Mouse (Mus musculus): ENCODE results near the gene Olfr98.
"Not testable (repeated sequence)": the region's sequence is repeated elsewhere in the genome, so short reads cannot be mapped to it uniquely, and the experiment has no call there.

The Olfr98 gene

DNA sequence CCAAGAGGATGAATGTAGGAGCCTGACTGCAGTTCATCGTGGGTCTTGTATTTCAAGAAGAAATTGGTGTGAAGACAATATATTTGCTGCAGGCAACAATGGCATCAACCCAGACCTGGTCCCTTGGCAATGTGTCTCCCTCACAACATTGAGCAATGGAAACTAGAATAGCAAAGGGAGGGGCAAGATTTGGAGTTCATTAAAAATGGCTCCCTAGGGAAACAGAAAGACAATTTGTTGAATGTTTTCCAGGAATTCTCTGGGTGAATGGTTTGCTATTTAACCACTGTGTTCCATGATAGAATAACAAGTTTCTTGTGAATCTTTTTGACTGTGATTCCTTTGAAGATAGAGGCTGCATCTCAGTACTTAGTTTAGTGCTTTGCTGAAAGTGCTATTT, at the start of gene Olfr98:
Olfr98 (minus strand) TSS at position 124 of the 400 bp plus-strand sequence.
- no peak for DNase-seq (ENCODE audit: low spot score)

DNA sequence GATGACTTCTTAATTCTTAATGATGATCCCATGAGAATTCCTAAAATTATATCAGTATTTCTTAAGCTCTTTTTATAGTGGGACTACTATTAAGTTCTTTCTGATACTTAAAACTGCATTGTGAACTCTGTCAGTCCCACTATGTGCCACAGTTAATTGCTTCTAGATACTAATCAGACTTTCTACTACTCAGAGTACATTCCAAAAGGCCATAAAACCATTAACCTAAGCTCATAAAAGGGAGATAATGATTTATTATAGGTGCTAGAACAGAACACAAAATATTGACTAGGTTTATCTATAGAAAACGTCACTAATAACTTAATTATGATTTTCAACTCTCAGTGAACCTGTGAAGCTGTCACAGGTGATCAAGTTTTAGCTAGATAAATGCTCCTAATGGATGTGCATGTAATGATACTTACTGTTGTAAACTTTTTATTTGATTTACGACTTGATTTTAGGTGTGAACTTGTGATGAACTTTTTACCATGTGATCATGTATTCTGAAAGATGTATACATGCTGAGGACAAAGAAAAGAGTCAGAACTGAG, 46.7 kb upstream of the Olfr98 start:
- no peak for DNase-seq (ENCODE audit: low spot score)

DNA sequence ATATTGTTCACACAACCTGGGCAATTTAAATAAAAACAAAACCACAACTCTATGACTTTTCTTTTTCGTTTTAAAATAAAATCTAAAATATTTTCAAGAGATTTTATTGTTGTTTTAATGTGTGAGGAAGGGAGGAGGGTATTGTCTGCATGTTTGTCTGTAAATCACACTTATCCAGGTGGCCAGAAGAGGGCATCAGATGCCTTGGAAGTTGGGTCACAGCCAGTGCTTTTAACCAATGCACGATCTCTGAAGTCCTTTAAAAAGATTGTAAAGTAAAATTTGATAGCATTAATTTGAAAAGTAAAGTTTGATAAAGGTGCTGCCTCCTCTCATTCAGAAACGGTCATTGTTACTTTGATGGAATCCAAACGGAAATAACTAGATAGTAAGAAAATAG, 44.9 kb upstream of the Olfr98 start:
- DNase-seq (ENCODE audit: low spot score): no peak

DNA sequence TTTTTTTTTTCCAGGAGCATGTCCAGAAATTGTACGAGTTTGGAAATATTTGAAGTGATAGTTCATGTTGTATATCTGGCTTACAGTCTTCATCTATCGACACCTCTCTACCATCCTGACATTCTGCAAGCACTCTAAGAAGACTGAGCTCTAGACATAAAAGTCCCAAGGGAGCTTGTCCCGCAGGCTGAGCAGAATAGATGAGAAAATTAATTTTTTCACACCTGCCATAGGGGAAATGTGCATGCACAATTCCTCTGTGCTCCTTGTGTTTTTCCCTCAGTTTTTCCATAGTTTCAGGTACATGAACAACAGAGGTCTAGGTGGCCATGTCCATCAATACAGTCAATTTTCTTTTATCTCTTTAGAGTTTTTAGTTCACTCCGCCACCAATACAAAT, 40.7 kb upstream of the Olfr98 start, which contains the start of gene Olfr101:
Olfr101 (minus strand) TSS at position 101 of the 400 bp plus-strand sequence.
- no peak for DNase-seq (ENCODE audit: low spot score)

DNA sequence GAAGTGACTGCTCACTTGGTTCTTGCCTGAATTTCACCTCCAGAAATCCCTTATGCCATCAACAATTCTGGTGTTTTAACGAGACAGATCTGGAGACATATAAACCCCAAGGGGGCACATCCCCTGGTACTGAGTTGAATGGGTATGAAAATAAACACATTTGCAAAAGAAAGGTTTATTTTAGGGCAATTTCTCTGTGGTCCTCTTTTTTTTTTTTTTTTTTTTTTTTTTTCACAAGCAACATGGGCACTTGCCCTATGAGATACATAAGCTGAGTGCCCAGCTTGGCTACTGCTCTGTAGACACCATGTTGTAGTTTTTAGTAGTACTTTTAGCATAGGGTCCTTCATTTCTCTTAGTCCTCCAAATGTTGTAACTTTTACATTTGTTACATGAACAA, 19.8 kb upstream of the Olfr98 start, which contains the start of gene Olfr99:
Olfr99 (minus strand) TSS at position 101 of the 400 bp plus-strand sequence.
- DNase-seq (ENCODE audit: low spot score): no peak

DNA sequence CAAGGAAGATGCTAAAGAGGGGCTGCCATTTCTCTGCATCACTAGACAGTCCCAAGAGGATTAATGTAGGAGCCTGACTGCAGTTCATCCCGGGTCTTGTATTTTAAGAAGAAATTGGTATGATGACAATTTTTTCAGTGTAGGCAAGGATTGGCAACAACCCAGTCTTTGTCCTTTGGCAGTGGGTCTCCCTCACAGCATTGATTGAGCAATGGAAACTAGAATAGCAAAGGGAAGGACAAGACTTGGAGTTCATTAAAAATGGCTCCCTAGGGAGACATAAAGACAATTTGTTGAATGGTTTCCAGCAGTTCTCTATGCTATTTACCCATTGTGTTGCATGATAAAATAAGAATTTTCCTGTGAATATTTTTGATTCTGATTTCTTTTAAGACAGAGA, 16.8 kb upstream of the Olfr98 start:
- no peak for DNase-seq (ENCODE audit: low spot score)

DNA sequence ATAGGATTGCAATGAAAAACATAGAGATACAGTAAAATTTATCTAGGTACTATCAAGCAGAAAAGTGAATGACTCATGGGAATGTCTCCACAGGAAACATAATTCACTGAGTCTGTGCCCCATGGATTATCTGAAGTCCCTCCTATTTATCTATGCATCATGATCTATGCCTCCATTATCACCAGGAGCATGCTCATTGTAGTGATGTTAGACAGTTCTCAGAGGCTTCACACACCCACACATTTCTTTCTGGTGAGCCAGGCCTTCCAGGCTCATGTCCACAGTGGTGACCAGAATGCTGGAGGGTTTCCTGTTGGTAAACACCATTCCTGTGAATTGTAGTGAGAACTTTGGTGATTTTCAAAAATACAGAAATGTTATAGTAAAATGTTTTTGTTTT, 13.0 kb upstream of the Olfr98 start:
- no peak for DNase-seq (ENCODE audit: low spot score)

DNA sequence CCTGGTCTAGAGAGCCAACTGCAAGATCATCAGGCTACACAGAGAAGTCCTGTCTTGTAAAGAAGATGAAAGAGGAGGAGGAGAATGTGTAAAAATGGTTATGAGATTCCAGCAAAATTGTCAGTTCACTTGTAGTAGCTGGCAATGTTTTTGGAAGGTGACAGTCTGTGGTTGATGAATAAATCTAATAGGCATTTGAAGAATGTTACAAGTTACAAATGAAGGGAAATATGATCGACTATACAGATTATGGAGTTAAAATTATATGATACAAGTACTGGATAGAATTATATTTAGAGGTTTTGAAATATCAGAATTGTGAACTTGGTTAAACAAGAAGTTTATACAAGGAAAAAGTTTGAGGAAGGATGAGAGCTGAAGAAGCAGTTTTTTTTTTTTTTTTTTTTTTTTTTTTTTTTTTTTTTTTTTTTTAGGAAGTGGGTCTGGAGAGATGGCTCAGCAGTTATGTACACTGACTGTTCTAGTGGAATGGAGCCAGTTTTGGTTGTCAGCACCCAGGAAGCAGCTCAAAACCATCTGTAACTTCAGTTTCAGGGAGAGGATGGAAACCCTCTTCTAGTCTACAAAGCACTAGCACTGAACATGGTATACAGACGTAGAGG, 12.2 kb upstream of the Olfr98 start:
- DNase-seq (ENCODE audit: low spot score): no peak

DNA sequence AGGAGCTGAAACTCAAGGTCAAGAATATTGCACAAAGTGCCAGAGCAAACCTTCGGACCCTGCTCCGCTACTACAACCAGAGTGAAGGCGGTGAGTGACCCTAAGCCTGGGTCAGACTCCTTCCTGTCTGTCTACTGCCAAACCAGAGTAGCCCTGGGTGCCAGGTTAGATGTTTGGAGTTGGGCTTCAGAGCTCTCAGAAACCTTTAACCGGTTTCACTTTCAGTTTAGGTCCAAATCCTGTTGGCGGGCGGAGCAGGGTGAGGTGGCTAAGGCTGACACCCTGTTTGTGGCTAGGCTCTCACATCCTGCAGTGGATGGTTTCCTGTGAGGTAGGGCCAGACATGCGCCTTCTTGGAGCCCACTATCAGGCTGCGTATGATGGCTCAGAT, 7.1 kb upstream of the Olfr98 start:
- DNase-seq (ENCODE audit: low spot score): peak; percentile 80

DNA sequence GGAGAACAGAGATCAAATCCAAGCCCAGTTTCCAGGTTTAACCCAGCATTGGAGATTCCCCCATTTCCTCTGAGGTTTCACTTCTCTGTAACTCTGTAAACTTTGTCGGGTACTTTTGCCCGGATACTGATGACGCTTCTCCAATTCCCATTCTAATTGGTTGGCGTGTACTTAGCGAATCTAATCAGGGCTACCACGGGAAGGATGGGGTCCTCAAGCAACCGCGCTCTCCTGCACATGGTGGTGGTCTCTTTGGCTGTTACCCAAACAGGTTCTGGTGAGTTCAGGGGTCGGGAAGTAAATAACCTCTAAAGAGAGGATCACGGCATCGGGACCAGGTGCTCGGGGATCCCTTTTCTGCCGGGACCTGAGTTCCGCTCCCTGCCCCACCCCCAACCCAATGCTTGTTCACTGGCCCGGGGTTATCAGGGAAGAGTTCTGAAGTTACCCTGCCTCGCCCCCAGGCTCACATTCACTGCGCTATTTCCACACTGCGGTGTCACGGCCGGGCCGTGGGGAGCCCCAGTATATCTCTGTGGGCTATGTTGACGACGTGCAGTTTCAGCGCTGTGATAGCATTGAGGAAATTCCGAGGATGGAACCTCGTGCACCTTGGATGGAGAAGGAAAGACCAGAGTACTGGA, 6.6 kb upstream of the Olfr98 start, which contains the start of gene H2-M3:
H2-M3 (plus strand) TSS at position 163 of the 644 bp plus-strand sequence.
- peak; percentile 94 for DNase-seq (ENCODE audit: low spot score)

DNA sequence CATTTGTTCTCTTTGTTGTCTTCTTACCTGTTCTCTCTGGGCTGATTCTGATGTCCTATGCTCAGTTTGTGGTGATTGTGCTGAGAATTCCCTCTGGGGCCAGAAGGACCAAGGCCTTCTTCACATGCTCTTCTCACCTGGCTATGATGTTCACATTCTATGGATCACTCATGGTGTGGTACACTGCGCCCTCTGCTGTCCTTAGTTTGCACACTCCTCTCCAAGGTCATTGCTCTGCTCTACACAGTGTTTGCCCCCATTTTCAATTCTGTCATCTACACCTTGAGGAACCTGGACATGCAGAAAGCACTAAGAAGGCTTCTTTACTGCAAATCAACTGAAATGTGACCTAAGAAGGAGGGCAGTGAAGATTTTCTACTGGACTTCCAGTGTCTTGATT, 13.0 kb downstream of the Olfr98 start:
- DNase-seq (ENCODE audit: low spot score): peak; percentile 11

DNA sequence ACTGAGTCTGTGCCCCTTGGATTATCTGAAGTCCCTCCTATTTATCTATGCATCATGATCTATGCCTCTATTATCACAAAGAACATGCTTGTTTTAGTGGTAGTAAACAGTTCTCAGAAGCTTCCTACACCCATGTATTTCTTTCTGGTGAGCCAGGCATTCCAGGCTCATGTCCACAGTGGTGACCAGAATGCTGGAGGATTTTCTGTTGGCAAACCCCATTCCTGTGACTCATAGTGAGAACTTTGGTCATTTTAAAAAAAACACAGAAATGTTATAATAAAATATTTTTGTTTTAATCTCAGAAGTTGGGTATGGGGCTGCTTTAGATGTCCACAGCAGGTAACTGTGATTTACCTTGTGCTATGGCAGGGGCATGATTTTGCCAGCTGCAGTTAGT, 14.1 kb downstream of the Olfr98 start:
- DNase-seq (ENCODE audit: low spot score): no peak

DNA sequence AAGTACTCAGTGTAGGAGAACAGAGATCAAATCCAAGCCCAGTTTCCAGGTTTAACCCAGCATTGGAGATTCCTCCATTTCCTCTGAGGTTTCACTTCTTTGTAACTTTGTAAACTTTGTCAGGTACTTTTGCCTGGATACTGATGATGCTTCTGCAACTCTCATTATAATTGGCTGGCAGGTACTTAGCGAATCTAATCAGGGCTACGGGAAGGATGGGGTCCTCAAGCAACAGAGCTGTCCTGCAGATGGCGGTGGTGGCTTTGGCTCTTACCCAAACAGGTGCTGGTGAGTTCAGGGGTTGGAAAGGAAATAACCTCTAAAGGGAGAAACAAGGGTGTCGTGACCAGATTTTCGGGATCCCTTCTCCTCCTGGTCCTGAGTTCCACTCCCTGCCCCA, 16.8 kb downstream of the Olfr98 start:
- peak; percentile 54 for DNase-seq (ENCODE audit: low spot score)

DNA sequence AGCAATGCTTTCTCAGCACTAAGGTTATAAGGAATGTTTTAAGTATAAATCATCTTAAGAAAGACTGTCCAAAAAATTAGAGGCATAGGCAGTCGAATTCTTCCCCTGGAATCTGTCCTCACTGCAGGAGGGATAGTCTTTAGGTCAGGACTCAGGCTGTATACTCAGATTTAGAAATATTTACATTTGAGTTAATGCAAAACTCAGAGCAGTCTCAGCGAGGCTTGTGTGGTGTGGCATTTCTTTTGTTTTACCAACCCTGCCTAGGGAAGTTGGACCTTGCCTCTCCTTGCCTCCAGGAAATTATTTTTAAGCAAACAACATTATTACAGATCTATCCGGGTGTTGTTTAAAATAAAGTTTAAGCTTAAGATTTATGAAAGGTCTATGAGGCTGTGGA, 21.4 kb downstream of the Olfr98 start:
- DNase-seq (ENCODE audit: low spot score): no peak

DNA sequence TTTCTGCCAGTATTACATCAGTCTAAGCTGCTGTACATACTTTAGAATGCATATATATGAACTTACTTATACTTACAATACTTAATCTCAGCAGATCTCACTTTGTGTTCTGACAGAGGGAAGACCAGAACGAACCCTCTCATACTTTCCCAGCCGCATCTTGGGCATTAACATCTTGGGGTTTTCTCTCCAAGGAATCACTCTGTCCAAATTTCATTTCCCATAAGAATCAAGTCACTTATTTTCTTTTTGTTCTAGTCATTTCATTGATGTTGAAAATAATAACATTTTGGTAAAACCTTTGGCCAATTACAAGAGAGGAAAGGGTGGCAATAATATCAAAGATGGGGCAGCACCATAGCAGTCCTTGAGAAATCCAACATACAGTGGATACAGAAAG, 26.3 kb downstream of the Olfr98 start, which contains the start of gene Olfr97:
Olfr97 (minus strand) TSS at position 101 of the 400 bp plus-strand sequence.
- not testable (repeated sequence) for DNase-seq (ENCODE audit: low spot score)

DNA sequence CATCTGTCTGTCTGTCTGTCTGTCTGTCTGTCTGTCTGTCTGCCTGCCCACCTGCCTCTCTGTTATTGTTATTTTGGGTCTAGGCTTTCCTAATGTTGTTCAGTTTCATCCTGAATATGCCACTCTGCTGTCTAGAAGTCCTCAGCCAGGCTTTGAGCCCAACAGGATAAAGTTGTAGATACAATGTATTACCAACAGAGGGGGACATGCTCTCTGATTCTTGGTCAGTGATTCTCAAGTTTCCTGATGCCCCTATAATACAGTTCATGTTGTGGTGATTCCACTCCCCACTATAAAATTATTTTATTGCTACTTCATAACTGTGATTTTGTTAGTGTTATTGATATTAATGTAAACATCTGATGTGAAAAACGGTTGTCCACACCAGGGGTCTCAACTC, 41.7 kb downstream of the Olfr98 start:
- no peak for DNase-seq (ENCODE audit: low spot score)

DNA sequence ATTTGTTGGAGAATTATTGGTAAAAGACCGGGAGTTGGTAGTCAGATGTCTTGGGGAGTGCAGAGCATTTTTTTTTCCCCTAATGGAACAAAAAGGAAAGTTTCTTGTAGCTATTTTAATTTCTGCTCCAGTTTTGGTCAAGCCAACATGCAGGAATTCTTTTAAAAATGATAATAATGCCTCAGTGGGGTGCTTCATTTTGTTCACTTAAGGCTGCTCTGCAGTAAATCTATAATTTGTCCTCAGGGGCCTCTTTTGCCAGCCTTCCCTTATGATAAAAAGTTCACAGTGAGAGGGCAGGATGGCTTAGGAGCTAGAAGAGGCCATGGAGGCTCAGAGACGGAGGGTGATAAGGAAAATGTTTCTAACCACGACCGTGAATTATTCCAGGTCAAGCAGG, 43.7 kb downstream of the Olfr98 start, which contains the start of gene Olfr96:
Olfr96 (plus strand) TSS at position 301 of the 400 bp plus-strand sequence.
- DNase-seq (ENCODE audit: low spot score): no peak

DNA sequence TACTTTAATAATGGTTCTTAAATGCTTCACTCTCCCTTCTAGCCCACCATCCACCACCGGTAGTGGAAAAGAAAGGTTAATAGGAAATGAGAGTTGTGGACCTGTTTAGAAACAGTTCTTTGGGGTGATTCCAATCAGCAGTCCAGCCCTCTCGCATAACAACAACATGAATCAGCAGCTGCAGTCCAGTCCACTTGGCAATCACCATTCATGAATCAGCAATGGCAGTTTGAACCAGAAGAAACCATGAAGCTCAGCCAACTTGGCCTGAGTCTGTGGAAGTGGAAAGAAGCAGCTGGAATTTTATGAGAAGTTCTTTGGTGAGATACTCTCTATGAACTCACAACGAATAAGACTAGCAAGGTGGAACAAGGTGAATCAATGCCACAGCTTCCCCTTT, 45.1 kb downstream of the Olfr98 start:
- peak; percentile 1 for DNase-seq (ENCODE audit: low spot score)

DNA sequence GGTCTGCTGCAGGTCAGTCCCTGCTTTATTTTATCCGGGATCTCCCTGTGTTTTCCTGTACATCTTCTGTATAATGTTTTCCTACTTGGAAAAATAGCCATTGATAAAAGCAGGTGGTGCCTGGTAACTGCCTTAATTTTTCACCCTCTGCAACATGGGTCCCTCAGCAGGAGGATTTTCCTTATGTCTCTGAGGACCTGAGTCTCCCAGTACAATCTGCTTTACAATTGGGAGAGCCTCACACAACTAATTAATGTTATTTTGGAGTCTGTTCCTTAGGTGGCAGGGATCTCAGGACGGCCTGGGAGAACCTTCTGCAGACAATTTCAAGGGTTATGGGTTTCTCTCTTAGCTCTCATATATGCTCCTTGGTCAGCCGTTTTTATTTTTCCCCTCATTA, 50.5 kb downstream of the Olfr98 start, which contains the start of gene Olfr95:
Olfr95 (minus strand) TSS at position 101 of the 400 bp plus-strand sequence.
- no peak for DNase-seq (ENCODE audit: low spot score)
